Mouse (Mus musculus): ENCODE measurements around the gene Edem1.

GRCm38 (mm10) chr6:108902124-108902523 lies 73.7 kb downstream of the Edem1 start:
- no peak for TF ChIP-seq CTCF (IDR thresholded peaks at IDR 0.05; ENCODE audit: borderline replicate concordance, control insufficient read depth, extremely low read depth, insufficient read depth, low read length, poor library complexity)
- TF ChIP-seq POLR2A (IDR thresholded peaks at IDR 0.05; ENCODE audit: control insufficient read depth, extremely low read depth, insufficient read depth, low read length, poor library complexity), result no peak

All from thymus, adult 2 months (tissue).